Mouse (Mus musculus) olfactory bulb, adult 2 months (tissue): Measurements from ENCODE around the gene Plcxd2.

Experiments
- CTCF ChIP-seq: fragments of 200-500 bp; IDR thresholded peaks from 2 replicates; pipeline ENCODE4 v1.5.1; 2012; ENCODE audit warnings: low read depth, mild to moderate bottlenecking, low read length, moderate library complexity; ENCODE audit not compliant: insufficient read depth
- POLR2A ChIP-seq: fragments of 200-500 bp; IDR thresholded peaks from 2 replicates; pipeline ENCODE4 v1.6.1; 2012; ENCODE audit warnings: mild to moderate bottlenecking, low read depth, low read length, moderate library complexity; ENCODE audit not compliant: insufficient read depth

DNA sequence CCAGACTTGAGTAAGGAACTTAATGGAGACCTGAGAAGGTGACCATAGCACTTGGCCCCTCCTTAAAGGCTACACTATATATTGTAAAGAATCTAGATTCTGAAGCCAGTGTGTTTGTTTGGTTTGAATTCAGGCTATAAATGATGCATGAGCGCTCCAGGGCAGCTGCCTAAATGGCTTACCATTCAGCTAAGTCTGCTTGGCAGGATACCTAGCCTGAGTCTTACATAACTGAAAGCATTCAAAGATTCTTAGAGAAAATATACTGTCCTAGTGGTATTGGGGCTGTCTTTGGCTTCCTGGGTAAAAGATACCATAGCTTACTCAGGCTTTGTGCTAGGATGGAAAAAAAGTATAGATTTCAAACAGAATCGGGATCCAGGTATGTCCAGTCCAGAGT is 11.3 kb upstream of the Plcxd2 start:
- TF ChIP-seq POLR2A (no peak), CTCF (no peak)
